Mouse (Mus musculus): Measurements from ENCODE around the gene Cntnap2. TPM values are rescaled to one million over a fixed set of nuclear protein-coding genes. Genes with fewer than 3 reads are reported as not detected.

Gene Cntnap2
- polyA plus RNA-seq, 1 experiment from 2014 or later, result 6.9 TPM

- 84% methylated on average over 2 of the region's 2 CpGs for WGBS
- ATAC-seq (ENCODE audit: insufficient read depth, low FRiP score, low TSS enrichment) (no peak), DNase-seq (ENCODE audit: low spot score) (no peak)
- Histone ChIP-seq H3K4me1 (ENCODE audit: control insufficient read depth, insufficient read depth, low read length) (no peaks in the 10 kb centered on the region), H3K4me2 (ENCODE audit: low read depth) (no peak overlapping the region), H3K9me3 (ENCODE audit: control insufficient read depth, low read length) (no peaks in the 10 kb centered on the region), H3K4me3 (ENCODE audit: low read depth, low read length) (no peak overlapping the region), H3K27me3 (ENCODE audit: control insufficient read depth, insufficient read depth, low read length) (no peaks in the 10 kb centered on the region), H3K9ac (ENCODE audit: low read length) (no peak overlapping the region), H3K36me3 (ENCODE audit: control insufficient read depth, insufficient read depth, low read length) (no peaks in the 10 kb centered on the region), H3K27ac (ENCODE audit: low read depth, low read length) (no peak overlapping the region)
Observed at GRCm38 (mm10) chr6:46398725-46399589, 1339.8 kb downstream of the Cntnap2 start.

DNA sequence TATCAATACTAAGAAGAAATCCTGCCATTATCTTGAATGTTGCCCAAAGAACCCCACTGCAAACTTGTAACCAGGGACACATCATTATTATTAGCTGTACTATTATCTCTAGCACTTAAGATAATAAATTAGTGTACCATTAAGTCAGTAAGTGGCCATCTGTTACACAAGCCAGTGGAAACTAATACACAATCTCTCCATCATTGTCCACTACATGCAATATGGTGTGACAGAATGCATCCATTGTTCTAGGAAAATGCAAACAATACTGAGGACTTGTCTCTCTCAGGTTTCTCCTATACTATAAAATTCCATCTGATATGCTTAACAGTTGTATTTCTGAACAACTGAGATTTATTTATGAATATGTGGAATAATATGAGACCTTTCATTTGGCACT lies 1355.0 kb downstream of the Cntnap2 start:
- ATAC-seq (ENCODE audit: insufficient read depth, low FRiP score, low TSS enrichment), result peak; percentile 50; the same call in 1 of the 2 replicates
- no peak overlapping the region for H3K9ac ChIP-seq (ENCODE audit: low read length)
- H3K9me3 ChIP-seq (ENCODE audit: control insufficient read depth, low read length), result no peaks in the 10 kb centered on the region
- H3K4me3 ChIP-seq (ENCODE audit: low read depth, low read length), result no peak overlapping the region
- H3K27ac ChIP-seq (ENCODE audit: low read depth, low read length), result no peak overlapping the region
- no peaks in the 10 kb centered on the region for H3K27me3 ChIP-seq (ENCODE audit: control insufficient read depth, insufficient read depth, low read length)
- no peak for DNase-seq (ENCODE audit: low spot score)
- no peaks in the 10 kb centered on the region for H3K4me1 ChIP-seq (ENCODE audit: control insufficient read depth, insufficient read depth, low read length)
- no peaks in the 10 kb centered on the region for H3K36me3 ChIP-seq (ENCODE audit: control insufficient read depth, insufficient read depth, low read length)
- H3K4me2 ChIP-seq (ENCODE audit: low read depth), result no peak overlapping the region

DNA sequence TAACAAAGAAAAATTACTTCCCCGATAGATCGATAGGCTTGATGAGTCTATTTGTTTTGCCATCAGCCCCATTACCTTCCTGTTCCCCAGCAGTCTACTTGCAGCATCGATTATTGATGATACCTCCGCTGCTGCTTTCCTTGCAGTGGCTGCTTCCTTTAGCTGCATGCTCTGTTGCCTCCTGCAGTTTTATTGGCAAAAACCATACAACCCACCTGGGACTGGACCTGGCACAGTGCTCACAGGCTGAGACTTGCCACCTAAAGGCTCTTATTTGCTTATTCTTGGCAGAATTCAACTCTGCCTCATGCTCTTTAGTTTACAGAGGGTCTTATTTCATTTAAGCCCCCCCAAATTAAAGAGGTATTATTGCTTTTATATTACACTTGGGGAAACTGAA lies 1355.4 kb downstream of the Cntnap2 start:
- H3K4me3 ChIP-seq (ENCODE audit: low read depth, low read length), result no peak overlapping the region
- ATAC-seq (ENCODE audit: insufficient read depth, low FRiP score, low TSS enrichment) (peak; percentile 35; the same call in 1 of the 2 replicates), DNase-seq (ENCODE audit: low spot score) (no peak)
- WGBS, result 76% methylated on average over 4 of the region's 4 CpGs
- H3K9ac ChIP-seq (ENCODE audit: low read length), result no peak overlapping the region
- H3K4me2 ChIP-seq (ENCODE audit: low read depth), result no peak overlapping the region
- no peaks in the 10 kb centered on the region for H3K4me1 ChIP-seq (ENCODE audit: control insufficient read depth, insufficient read depth, low read length)
- H3K27me3 ChIP-seq (ENCODE audit: control insufficient read depth, insufficient read depth, low read length), result no peaks in the 10 kb centered on the region
- no peak overlapping the region for H3K27ac ChIP-seq (ENCODE audit: low read depth, low read length)
- no peaks in the 10 kb centered on the region for H3K9me3 ChIP-seq (ENCODE audit: control insufficient read depth, low read length)
- H3K36me3 ChIP-seq (ENCODE audit: control insufficient read depth, insufficient read depth, low read length), result no peaks in the 10 kb centered on the region

DNA sequence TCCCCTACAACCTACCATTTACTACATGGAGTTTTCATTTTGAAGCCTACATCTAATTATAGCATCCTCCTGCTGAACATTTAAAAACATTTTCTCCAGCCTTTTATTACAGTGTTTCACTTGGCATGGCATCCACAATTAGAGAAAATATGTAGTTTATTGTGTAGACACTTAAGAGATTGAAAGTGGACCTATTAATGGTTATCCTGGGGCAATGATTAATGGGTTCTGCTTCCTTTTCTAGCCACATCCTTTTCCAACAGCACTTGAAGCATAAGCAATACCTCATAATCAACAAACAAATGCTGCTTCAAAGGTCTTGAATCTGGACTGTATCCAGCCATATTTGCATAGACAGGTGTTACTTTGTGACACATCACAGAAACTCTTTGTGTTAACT lies 1360.7 kb downstream of the Cntnap2 start:
- Histone ChIP-seq H3K27ac (ENCODE audit: low read depth, low read length) (no peak overlapping the region), H3K4me3 (ENCODE audit: low read depth, low read length) (no peak overlapping the region), H3K4me1 (ENCODE audit: control insufficient read depth, insufficient read depth, low read length) (no peaks in the 10 kb centered on the region), H3K36me3 (ENCODE audit: control insufficient read depth, insufficient read depth, low read length) (no peaks in the 10 kb centered on the region), H3K9ac (ENCODE audit: low read length) (no peak overlapping the region), H3K27me3 (ENCODE audit: control insufficient read depth, insufficient read depth, low read length) (no peaks in the 10 kb centered on the region), H3K9me3 (ENCODE audit: control insufficient read depth, low read length) (no peaks in the 10 kb centered on the region), H3K4me2 (ENCODE audit: low read depth) (no peak overlapping the region)
- ATAC-seq (ENCODE audit: insufficient read depth, low FRiP score, low TSS enrichment) (no peak), DNase-seq (ENCODE audit: low spot score) (no peak)

GRCm38 (mm10) chr6:46420349-46420748 lies 1361.2 kb downstream of the Cntnap2 start:
- Histone ChIP-seq H3K4me2 (ENCODE audit: low read depth) (no peak overlapping the region), H3K9ac (ENCODE audit: low read length) (no peak overlapping the region), H3K27ac (ENCODE audit: low read depth, low read length) (no peak overlapping the region), H3K4me1 (ENCODE audit: control insufficient read depth, insufficient read depth, low read length) (no peaks in the 10 kb centered on the region), H3K36me3 (ENCODE audit: control insufficient read depth, insufficient read depth, low read length) (no peaks in the 10 kb centered on the region), H3K27me3 (ENCODE audit: control insufficient read depth, insufficient read depth, low read length) (no peaks in the 10 kb centered on the region), H3K9me3 (ENCODE audit: control insufficient read depth, low read length) (no peaks in the 10 kb centered on the region), H3K4me3 (ENCODE audit: low read depth, low read length) (no peak overlapping the region)
- ATAC-seq (ENCODE audit: insufficient read depth, low FRiP score, low TSS enrichment) (no peak), DNase-seq (ENCODE audit: low spot score) (no peak)

DNA sequence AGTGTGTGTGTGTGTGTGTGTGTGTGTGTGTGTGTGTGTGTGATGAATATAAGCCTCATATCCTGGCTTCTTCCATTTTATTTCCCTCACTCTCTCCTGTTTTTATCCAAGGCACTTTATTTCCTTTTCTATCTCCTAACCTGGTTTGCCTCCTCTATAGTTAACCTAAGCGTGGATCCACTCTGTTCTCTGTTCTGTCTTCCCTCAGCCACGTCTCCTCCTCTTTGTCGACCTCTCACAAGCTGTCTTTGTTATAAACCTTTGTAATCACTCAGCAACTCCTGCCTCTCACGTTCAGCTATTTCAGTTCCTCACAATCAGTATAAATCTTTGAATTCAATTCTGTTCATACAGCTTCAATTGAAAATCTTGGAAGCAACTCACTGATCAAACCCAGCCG lies 1369.1 kb downstream of the Cntnap2 start:
- Histone ChIP-seq H3K27ac (ENCODE audit: low read depth, low read length) (no peak overlapping the region), H3K9me3 (ENCODE audit: control insufficient read depth, low read length) (no peaks in the 10 kb centered on the region), H3K27me3 (ENCODE audit: control insufficient read depth, insufficient read depth, low read length) (no peaks in the 10 kb centered on the region), H3K4me2 (ENCODE audit: low read depth) (no peak overlapping the region), H3K4me1 (ENCODE audit: control insufficient read depth, insufficient read depth, low read length) (no peaks in the 10 kb centered on the region), H3K9ac (ENCODE audit: low read length) (no peak overlapping the region), H3K36me3 (ENCODE audit: control insufficient read depth, insufficient read depth, low read length) (no peaks in the 10 kb centered on the region), H3K4me3 (ENCODE audit: low read depth, low read length) (no peak overlapping the region)
- WGBS, result 59% methylated on average over 5 of the region's 5 CpGs
- DNase-seq (ENCODE audit: low spot score) (no peak), ATAC-seq (ENCODE audit: insufficient read depth, low FRiP score, low TSS enrichment) (no peak)

- WGBS, result 77% methylated on average over 2 of the region's 2 CpGs
Observed at GRCm38 (mm10) chr6:46450917-46451638, 1391.9 kb downstream of the Cntnap2 start.

GRCm38 (mm10) chr6:46472683-46473082 lies 1413.5 kb downstream of the Cntnap2 start:
- no peak overlapping the region for H3K9ac ChIP-seq (ENCODE audit: low read length)
- H3K27me3 ChIP-seq (ENCODE audit: control insufficient read depth, insufficient read depth, low read length), result no peaks in the 10 kb centered on the region
- no peak overlapping the region for H3K27ac ChIP-seq (ENCODE audit: low read depth, low read length)
- no peak overlapping the region for H3K4me2 ChIP-seq (ENCODE audit: low read depth)
- no peak for DNase-seq (ENCODE audit: low spot score)
- ATAC-seq (ENCODE audit: insufficient read depth, low FRiP score, low TSS enrichment), result no peak
- H3K36me3 ChIP-seq (ENCODE audit: control insufficient read depth, insufficient read depth, low read length), result no peaks in the 10 kb centered on the region
- no peaks in the 10 kb centered on the region for H3K9me3 ChIP-seq (ENCODE audit: control insufficient read depth, low read length)
- H3K4me1 ChIP-seq (ENCODE audit: control insufficient read depth, insufficient read depth, low read length), result no peaks in the 10 kb centered on the region
- 62% methylated on average over 4 of the region's 4 CpGs for WGBS
- H3K4me3 ChIP-seq (ENCODE audit: low read depth, low read length), result no peak overlapping the region

More at GRCm38 (mm10) chr6:46450917-46451638, 1391.9 kb downstream of the Cntnap2 start:
- no peak overlapping the region for H3K4me2 ChIP-seq (ENCODE audit: low read depth)
- ATAC-seq (ENCODE audit: insufficient read depth, low FRiP score, low TSS enrichment) (peak; percentile 98), DNase-seq (ENCODE audit: low spot score) (peak; percentile 57)
- no peak overlapping the region for H3K9ac ChIP-seq (ENCODE audit: low read length)
- no peaks in the 10 kb centered on the region for H3K36me3 ChIP-seq (ENCODE audit: control insufficient read depth, insufficient read depth, low read length)
- H3K9me3 ChIP-seq (ENCODE audit: control insufficient read depth, low read length), result no peaks in the 10 kb centered on the region
- no peaks in the 10 kb centered on the region for H3K4me1 ChIP-seq (ENCODE audit: control insufficient read depth, insufficient read depth, low read length)
- H3K27me3 ChIP-seq (ENCODE audit: control insufficient read depth, insufficient read depth, low read length), result no peaks in the 10 kb centered on the region
- no peak overlapping the region for H3K27ac ChIP-seq (ENCODE audit: low read depth, low read length)
- no peak overlapping the region for H3K4me3 ChIP-seq (ENCODE audit: low read depth, low read length)

GRCm38 (mm10) chr6:46484392-46484791 lies 1425.2 kb downstream of the Cntnap2 start:
- Histone ChIP-seq H3K27me3 (ENCODE audit: control insufficient read depth, insufficient read depth, low read length) (no peaks in the 10 kb centered on the region), H3K4me3 (ENCODE audit: low read depth, low read length) (no peak overlapping the region), H3K9me3 (ENCODE audit: control insufficient read depth, low read length) (no peaks in the 10 kb centered on the region), H3K36me3 (ENCODE audit: control insufficient read depth, insufficient read depth, low read length) (no peaks in the 10 kb centered on the region), H3K9ac (ENCODE audit: low read length) (no peak overlapping the region), H3K4me1 (ENCODE audit: control insufficient read depth, insufficient read depth, low read length) (no peaks in the 10 kb centered on the region), H3K27ac (ENCODE audit: low read depth, low read length) (no peak overlapping the region), H3K4me2 (ENCODE audit: low read depth) (no peak overlapping the region)
- ATAC-seq (ENCODE audit: insufficient read depth, low FRiP score, low TSS enrichment) (no peak), DNase-seq (ENCODE audit: low spot score) (no peak)
- WGBS, result 80% methylated on average over 3 of the region's 3 CpGs

Measured in neural tube, embryonic 11.5 days (tissue).